Mouse (Mus musculus) cortical plate, adult 2 months (tissue): ENCODE measurements around the gene Nutf2.

Experiments used
- CTCF ChIP-seq: fragments of 200-500 bp; IDR thresholded peaks from 2 replicates; pipeline ENCODE4 v1.5.1; 2011; ENCODE audit warnings: mild to moderate bottlenecking, control low read depth, low read length; ENCODE audit not compliant: insufficient read depth; ENCODE audit errors: extremely low read depth
- POLR2A ChIP-seq: fragments of 200-500 bp; IDR thresholded peaks from 2 replicates; pipeline ENCODE4 v1.6.1; 2011; ENCODE audit warnings: mild to moderate bottlenecking, low read length, control low read depth; ENCODE audit not compliant: insufficient read depth; ENCODE audit errors: extremely low read depth

GRCm38 (mm10) chr8:105897801-105898480 lies 37.6 kb downstream of the Nutf2 start:
- TF ChIP-seq CTCF (no peak), POLR2A (no peak)
